Mouse (Mus musculus) kidney, adult 18-20 months (tissue): Measurements from ENCODE around the gene Dnase2a.

ENCODE experiments used
- DNase-seq: peaks from one replicate; pipeline ENCODE4 v3.0.0; 2021

Dnase2a gene

DNA sequence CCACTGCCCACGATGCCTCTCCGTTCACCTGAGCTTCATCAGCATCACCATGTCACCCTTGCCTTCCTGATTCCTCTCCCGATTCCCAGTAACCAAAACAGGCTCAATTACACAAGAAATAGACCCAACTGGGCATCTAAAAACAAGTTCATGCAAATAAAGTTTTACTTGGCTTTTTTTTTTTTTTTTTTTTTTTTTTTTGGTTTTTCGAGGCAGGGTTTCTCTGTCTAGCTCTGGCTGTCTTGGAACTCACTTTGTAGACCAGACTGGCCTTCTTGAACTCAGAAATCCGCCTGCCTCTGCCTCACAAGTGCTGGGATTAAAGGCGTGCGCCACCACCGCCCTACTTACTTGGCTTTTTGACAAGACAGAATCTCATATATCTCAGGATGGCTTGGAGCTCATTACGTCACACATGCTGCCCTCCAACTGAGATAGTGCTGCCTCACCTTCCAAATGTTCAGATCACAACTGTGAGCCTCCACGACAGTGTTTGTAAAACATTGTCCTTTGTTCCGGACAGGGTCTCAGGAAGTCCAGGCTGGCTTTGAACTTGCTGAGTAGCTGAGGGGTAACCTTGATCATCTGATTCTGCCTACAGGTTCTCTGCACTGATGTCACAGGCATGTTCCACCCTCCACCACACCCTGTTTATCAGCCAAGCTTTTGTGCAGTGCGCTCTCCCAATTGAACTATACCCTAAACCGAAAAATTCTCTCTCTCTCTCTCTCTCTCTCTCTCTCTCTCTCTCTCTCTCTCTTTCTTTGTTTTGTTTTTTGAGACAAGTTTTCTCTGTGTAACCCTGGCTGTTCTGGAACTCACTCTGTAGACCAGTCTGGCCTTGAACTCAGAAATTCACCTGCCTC lies 29.5 kb downstream of the Dnase2a start:
- no peak for DNase-seq

GRCm38 (mm10) chr8:84943699-84944098 lies 35.3 kb downstream of the Dnase2a start:
- no peak for DNase-seq

- DNase-seq = peak; percentile 34
Measured at GRCm38 (mm10) chr8:84944478-84945160, 36.3 kb downstream of the Dnase2a start.

GRCm38 (mm10) chr8:84945235-84945632 lies 36.9 kb downstream of the Dnase2a start:
- DNase-seq = no peak

DNA sequence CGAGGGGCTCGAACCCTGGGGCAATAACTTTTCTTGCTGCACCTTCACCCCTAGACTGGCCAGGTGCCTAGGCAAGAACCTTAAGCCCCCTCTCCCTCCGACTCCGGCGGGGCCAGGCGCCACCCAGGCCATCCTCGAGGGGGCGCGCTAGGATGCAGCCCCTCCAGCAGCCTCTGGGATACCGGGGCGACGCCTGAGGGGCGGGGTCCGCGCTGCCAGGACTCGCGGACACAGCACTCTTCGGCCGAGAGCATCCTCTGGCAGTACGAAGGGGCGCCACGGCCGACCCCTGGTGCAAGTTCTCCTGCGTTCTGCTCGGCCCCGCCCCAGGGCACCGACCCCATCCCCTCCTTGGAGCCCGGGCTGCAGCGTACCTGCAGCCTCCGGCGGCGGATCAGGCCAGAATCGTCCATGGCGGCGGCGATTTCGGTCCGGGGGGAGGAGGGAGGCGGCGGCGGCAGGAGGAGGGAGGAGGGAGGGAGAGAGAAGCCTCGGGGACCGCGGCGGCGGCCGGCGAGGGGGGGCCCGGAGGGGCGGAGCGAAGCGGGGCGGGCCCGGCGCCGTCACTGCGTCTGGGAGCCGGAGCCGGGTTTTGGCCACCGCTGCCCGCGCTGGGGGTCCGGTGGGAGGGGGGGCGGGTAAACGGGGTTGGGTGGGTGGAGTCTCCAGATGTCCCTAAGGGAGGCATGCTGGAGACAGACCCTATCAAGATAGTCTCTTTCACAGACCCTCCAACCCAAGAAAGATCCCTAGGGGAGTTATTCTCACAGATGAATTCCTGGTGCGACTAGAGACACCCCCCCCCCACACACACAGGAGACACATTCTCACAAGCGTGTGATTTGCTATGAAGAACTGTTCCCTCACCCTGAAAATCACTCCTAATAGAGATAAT lies 37.5 kb downstream of the Dnase2a start:
- no peak for DNase-seq

DNA sequence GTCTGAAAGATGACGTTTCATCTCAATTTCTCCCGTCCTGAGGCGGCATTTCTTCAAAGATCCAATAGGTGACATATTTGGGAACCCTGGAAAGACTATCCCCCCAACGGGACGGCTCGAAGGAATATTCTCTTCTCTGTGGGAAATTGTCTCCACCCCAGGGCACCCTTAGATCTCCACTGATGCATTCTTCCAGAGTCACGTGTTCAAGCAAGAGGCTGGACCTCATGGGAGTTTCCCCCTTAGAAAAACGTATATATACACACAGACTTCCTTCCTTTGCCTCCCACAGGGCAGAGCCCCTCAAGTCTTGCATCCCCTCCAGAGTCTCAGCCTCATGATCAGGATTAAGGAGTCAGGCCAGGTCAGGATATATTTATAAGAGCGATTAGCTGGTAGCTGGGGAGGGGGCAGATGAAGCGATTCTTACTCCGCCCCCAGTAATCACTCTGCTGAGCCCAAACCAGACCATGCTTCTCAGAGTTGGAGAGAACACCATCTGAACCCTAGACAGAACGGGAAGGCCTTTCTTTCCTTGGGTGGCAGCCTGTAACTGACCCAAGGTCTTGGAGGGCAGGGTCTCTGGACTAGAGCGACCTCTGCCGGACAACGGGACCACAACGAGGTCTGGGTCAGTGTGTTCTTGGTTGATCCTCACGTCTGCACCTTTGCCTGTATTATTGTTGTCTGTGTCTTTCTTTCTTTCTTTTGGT lies 38.3 kb downstream of the Dnase2a start, which contains the start of gene Rtbdn:
TSS of gene Rtbdn (plus strand) at position 464 of the 713 bp plus-strand sequence.
- DNase-seq = no peak

DNA sequence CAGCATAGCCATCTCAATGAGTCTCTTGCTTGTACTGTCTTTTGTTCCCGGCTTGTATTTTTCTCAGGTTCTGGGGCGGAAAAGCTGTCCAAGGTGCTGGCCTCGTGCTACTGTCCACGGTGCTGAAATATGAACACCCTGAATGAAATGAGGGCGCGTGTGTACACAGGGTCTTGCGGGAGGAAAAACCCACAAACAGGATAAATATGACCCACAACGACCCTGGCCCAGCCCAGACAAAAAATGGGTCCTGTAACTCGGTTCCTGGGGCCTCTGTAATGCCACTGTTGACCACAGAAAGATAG lies 38.8 kb downstream of the Dnase2a start:
- peak; percentile 63 for DNase-seq

GRCm38 (mm10) chr8:84949753-84950152 lies 41.4 kb downstream of the Dnase2a start:
- no peak for DNase-seq

- DNase-seq = peak; percentile 54
Measured at GRCm38 (mm10) chr8:84952612-84953255, 44.4 kb downstream of the Dnase2a start.

- peak; percentile 72 for DNase-seq
Measured at GRCm38 (mm10) chr8:84956768-84957167, 48.4 kb downstream of the Dnase2a start.

DNA sequence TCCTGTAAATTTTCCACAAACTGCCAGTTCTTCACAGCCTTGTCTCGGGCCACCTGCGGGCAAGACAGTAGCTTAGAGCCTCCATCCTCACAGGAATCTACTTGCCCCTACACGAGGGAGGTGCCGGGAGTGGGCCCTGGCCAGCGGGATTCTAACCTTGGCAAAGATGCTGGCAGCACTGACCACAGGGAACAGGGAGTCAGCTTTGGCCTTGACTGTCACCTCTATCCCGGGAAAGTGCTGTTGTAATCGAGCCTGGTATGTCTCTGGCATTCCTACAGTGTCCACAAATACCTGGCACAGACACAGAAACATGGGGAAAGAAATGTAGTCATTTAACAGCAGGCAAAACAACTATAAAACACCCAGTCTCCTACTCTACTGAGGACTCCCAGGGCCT lies 51.5 kb downstream of the Dnase2a start:
- DNase-seq = no peak

DNA sequence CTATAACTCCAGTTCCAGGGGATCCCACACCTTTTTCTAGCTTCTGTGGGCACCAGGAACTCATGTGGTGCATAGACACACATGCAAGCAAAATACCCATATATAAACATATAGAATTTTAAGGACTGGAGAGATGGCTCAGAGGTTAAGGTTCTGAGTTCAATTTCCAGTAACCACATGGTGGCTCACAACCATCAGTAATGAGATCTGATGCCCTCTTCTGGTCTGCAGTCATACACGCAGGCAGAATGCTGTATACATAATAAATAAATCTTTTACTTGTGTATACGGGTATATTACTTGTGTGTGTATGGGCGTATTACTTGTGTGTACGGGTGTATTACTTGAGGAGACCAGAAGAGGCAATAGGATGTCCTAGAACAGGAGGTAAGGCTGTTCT lies 55.6 kb downstream of the Dnase2a start:
- no peak for DNase-seq

- DNase-seq = peak; percentile 95
Measured at GRCm38 (mm10) chr8:84965731-84966291, 57.5 kb downstream of the Dnase2a start.

DNA sequence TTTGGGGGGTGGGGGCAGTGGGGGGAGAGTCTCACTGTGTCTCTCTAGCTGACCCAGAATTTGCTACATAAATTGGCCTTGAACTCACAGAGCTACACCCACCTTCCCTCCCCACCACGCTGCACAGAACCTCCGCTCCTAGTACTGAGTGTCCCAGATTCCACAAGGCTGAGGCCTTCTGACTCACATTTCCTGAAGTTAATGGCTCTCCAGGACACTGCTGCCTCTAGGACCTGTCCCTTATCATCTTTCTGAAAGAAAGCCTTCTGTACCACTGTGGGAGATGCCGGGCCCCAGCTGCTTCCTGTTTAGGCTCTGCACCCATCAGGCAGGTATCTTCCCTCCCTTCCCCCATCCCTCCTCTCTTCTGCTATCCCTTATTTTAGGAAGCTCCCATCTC lies 58.2 kb downstream of the Dnase2a start:
- DNase-seq = no peak

DNA sequence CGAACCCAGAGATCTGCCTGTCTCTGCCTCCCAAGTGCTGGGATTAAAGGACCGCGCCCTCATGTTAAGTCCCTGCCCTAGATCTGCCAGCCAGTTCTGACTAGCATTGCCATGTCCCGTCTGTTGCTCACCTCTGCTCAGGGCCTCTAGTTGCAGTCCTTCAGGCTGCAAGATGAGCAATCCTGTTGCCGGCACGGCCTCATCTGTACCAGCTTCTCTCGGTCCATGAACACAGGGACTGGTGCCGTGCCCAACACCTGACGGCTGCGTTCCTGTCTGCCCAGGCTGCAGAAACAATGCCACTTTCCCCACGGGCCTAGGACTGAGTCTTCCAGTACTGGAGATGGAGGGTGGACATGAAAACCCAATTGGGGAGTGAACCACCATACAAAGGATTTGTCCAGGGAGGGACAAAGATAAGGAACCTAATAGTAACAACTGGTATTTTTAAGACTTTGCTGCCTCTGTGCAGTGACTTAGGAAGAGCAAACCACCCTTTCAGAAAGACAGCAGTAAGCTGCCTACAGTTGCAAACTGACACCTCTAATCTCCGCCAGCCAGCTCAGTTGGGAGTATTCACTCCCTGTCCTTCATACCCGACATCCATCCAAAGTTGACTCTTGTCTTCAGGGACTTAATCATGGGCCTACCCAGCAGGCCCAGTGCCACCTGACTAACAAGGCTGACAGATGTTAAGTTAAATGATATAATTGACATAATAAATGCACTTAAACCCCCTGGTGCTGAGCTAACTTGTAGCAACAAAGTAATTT lies 59.4 kb downstream of the Dnase2a start:
- DNase-seq = no peak

- DNase-seq = no peak
Measured at GRCm38 (mm10) chr8:84968650-84969049, 60.3 kb downstream of the Dnase2a start.

GRCm38 (mm10) chr8:84969241-84970134 lies 61.1 kb downstream of the Dnase2a start, which contains the start of the genes Gm49661, Prdx2 and Rnaseh2a:
Gm49661 (minus strand) TSS chr8:84969433.
Prdx2 (plus strand) TSS chr8:84969587.
Rnaseh2a (minus strand) TSS chr8:84969767.
- peak; percentile 81 for DNase-seq

- DNase-seq = no peak
Measured at GRCm38 (mm10) chr8:84970135-84970790, 61.9 kb downstream of the Dnase2a start.

DNA sequence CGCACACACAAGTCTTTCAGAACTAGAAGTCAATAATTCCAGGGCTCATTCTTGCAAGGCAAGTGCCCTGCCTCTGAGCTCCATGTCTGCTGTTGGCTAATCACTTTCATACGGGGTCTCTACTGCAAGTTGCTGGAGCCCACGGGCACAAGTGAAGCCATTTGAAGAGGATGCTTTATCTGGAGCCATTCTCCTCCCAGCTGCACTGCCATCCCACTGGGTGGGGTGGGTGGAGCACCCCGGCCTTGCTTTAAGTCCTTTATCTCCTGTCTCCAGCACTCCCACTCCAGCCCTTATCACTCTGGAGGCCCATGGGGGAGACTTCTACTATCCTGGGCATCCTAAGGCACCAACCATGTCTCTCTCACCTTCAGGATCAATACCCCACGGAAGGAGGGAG lies 62.6 kb downstream of the Dnase2a start:
- no peak for DNase-seq
